Comparison of ENCODE assay signal across 29 mouse cellular contexts in the genomic region with DNA sequence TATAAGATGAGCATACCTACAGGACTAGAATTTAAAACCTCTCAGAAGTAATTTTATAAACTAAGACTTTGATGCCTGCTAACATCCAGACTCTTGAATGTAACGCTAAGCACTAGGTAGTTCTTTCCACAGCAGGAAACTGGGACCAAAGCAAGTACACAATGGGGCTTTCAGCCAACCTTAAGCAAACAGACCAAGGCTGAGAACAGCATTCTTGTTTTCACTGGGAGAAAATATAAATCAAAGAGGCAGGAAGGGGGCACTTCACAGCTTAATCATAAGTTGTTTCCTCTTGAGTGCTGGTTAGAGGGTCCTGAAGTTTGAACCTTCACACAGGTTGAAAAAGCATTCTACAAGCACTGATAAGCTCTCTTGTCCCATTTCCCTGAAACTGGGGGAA. TPM values are rescaled to one million over a fixed set of nuclear protein-coding genes. Genes with fewer than 3 reads are reported as not detected.
"Had no signal": no experiment of that assay in that cellular context is flagged by ENCODE, and none has a peak within 500 bp of the region (broad histone marks: within the 10 kb centered on the region; RNA-seq: fewer than 3 reads in every experiment).

No protein-coding gene starts in this region.

- H3K27me3 ChIP-seq: forebrain, embryonic 15.5 days; heart, embryonic 13.5 days; heart, embryonic 15.5 days; hindbrain, embryonic 13.5 days; hindbrain, embryonic 15.5 days; kidney, embryonic 15.5 days; limb, embryonic 15.5 days had no signal

- H3K4me2 ChIP-seq: heart, embryonic 11.5 days; heart, embryonic 13.5 days; heart, embryonic 15.5 days; hindbrain, embryonic 13.5 days; hindbrain, embryonic 15.5 days; kidney, embryonic 15.5 days; limb, embryonic 13.5 days; limb, embryonic 15.5 days had no signal

- ATAC-seq: forebrain, postnatal 0 days; hindbrain, postnatal 0 days; intestine, embryonic 16.5 days had no signal

- H3K9me3 ChIP-seq: forebrain, embryonic 15.5 days; heart, embryonic 13.5 days; heart, embryonic 15.5 days; hindbrain, embryonic 13.5 days; hindbrain, embryonic 15.5 days; kidney, embryonic 15.5 days; limb, embryonic 13.5 days; limb, embryonic 15.5 days had no signal

- H3K4me3 ChIP-seq: forebrain, embryonic 15.5 days; heart, adult 2 months; heart, embryonic 13.5 days; heart, embryonic 15.5 days; hindbrain, embryonic 13.5 days; hindbrain, embryonic 15.5 days; kidney, embryonic 15.5 days; limb, embryonic 13.5 days; limb, embryonic 15.5 days had no signal

- H3K4me1 ChIP-seq: hindbrain, embryonic 15.5 days; kidney, embryonic 15.5 days had no signal

- H3K36me3 ChIP-seq: forebrain, embryonic 15.5 days; heart, embryonic 13.5 days; heart, embryonic 15.5 days; hindbrain, embryonic 13.5 days; hindbrain, embryonic 15.5 days; kidney, embryonic 15.5 days; limb, embryonic 13.5 days; limb, embryonic 15.5 days had no signal

- H3K9ac ChIP-seq: forebrain, embryonic 15.5 days; forebrain, postnatal 0 days; heart, embryonic 13.5 days; heart, embryonic 15.5 days; hindbrain, embryonic 13.5 days; hindbrain, embryonic 15.5 days; kidney, embryonic 15.5 days; limb, embryonic 13.5 days; limb, embryonic 15.5 days had no signal

- H3K27ac ChIP-seq: forebrain, embryonic 15.5 days; heart, adult 2 months; heart, embryonic 13.5 days; heart, embryonic 15.5 days; hindbrain, embryonic 13.5 days; hindbrain, embryonic 15.5 days; hindbrain, postnatal 0 days; kidney, embryonic 15.5 days; kidney, postnatal 0 days; limb, embryonic 13.5 days; limb, embryonic 15.5 days had no signal

- DNase-seq: forebrain, postnatal 0 days; gastrocnemius, postnatal 14 days; gastrocnemius, postnatal 36 days; heart, adult 11 months; heart, adult 2 months; heart, postnatal 14 days; heart, postnatal 36 days; kidney, adult 11 months; kidney, adult 2 months; kidney, adult 9 months; kidney, postnatal 14 days; kidney, postnatal 36 days; layer of hippocampus, postnatal 36 days; left cerebral cortex, postnatal 4 days had no signal

RNA-seq across cellular contexts. Expression of gene Mettl11b, which starts 1.1 kb away (rescaled TPM):
- total RNA-seq: hematopoietic stem cell, adult 5-6 weeks; hindbrain, postnatal 0 days had no signal
- polyA plus RNA-seq: heart, embryonic 13.5 days; hindbrain, postnatal 0 days; intestine, embryonic 14.5 days; intestine, embryonic 16.5 days; kidney, adult 2 months; large intestine, adult 2 months had no signal
